Mouse (Mus musculus): Measurements from ENCODE around the gene Tmem161b.

DNA sequence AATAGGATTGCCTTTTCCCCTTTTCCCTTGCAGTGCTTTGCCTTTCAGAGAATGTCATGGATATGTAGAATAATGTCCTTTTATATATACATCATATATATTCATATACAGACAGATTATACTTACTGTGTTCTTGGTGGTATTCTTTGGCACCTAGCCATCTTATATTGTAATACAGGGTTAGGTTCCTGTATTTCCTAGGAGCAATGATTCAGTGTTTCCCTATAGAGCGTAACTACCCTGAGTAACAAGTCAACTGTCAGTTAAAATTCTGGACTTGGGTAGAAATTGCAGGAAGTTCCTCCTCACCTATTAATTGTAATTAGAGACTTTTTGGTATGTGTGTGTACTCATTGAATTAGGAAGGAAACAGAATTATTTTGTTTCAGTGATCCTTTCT is 33.0 kb downstream of the Tmem161b start:
- TF ChIP-seq EP300 (IDR thresholded peaks at IDR 0.05; ENCODE audit: low read depth in 1 of 2, low read length in 2 of 2) (no peak), JUND (IDR thresholded peaks at IDR 0.05; ENCODE audit: low read depth, low read length) (no peak), TCF12 (IDR thresholded peaks at IDR 0.05; ENCODE audit: low read depth, low read length) (no peak), ZMIZ1 (IDR thresholded peaks at IDR 0.05; ENCODE audit: low read depth, low read length) (no peak)
